Mouse (Mus musculus): ENCODE measurements around the gene Efnb1. TPM values are rescaled to one million over a fixed set of nuclear protein-coding genes. Genes with fewer than 3 reads are reported as not detected.

Efnb1 gene
- polyA plus RNA-seq, 1 experiment from 2014 or later, result 1.2 TPM

- no peaks in the 10 kb centered on the region for H3K79me2 ChIP-seq (ENCODE audit: inconsistent target)
- 81% methylated on average over 7 of the region's 11 CpGs for WGBS (ENCODE audit: missing documents)
- H3K36me3 ChIP-seq (ENCODE audit: inconsistent target), result no peaks in the 10 kb centered on the region
- H3K27ac ChIP-seq, result no peak overlapping the region
- no peak overlapping the region for H3K4me3 ChIP-seq (ENCODE audit: inconsistent target)
Measured at GRCm38 (mm10) chrX:99148061-99148905, 12.4 kb downstream of the Efnb1 start.

- Histone ChIP-seq H3K79me2 (ENCODE audit: inconsistent target) (no peaks in the 10 kb centered on the region), H3K4me3 (ENCODE audit: inconsistent target) (no peak overlapping the region), H3K36me3 (ENCODE audit: inconsistent target) (no peaks in the 10 kb centered on the region), H3K27ac (no peak overlapping the region)
- WGBS (ENCODE audit: missing documents), result 64% methylated on average over 6 of the region's 7 CpGs
Measured at GRCm38 (mm10) chrX:99149047-99149446, 13.1 kb downstream of the Efnb1 start.

DNA sequence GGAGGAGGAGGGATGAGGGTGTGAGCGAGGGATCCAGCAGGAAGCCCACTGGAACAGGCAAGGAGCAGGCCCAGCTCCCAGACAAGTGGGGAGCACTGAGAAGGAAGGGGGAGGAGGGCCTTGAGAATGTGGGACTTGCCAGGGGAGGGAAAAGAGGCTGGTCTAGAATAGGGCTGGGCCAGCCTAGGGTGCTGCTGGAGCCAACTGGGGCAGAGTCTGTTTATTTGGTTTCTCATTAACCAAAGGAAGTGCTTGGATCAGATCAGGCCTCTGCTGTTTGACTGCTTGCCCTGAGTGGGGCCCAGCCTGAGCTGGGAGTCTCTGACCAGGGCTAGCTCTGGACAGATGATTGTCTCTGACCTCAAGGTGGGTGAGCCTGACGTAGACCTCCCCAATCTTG, 14.0 kb downstream of the Efnb1 start:
- H3K79me2 ChIP-seq (ENCODE audit: inconsistent target), result no peaks in the 10 kb centered on the region
- 80% methylated on average over 2 of the region's 2 CpGs for whole genome bisulfite sequencing (ENCODE audit: missing documents)
- H3K36me3 ChIP-seq (ENCODE audit: inconsistent target), result no peaks in the 10 kb centered on the region
- no peak overlapping the region for H3K27ac ChIP-seq
- H3K4me3 ChIP-seq (ENCODE audit: inconsistent target), result no peak overlapping the region

DNA sequence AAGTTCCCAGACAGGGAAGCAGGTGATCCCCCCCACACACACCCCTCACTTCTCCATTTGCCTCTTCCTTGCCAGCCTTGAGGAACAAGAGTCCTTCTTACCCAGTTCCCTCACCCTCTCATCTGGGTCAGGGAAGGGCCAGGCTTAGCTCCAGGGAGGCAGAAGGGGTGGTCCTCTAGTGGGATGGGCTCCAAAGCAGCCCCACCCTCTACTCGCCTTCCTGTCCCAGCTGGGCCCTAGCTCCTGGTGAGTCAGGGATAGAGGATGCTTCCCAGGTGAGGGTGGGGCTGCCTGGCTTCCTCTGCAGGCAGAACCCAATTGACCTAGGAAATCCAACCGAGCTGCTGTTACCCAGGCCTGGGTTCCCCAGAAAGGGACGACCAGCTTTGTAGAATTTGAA, 14.8 kb downstream of the Efnb1 start:
- Histone ChIP-seq H3K36me3 (ENCODE audit: inconsistent target) (no peaks in the 10 kb centered on the region), H3K4me3 (ENCODE audit: inconsistent target) (no peak overlapping the region), H3K79me2 (ENCODE audit: inconsistent target) (no peaks in the 10 kb centered on the region), H3K27ac (no peak overlapping the region)
- 87% methylated on average over 3 of the region's 3 CpGs for WGBS (ENCODE audit: missing documents)

GRCm38 (mm10) chrX:99151434-99151833, 15.5 kb downstream of the Efnb1 start:
- 30% methylated on average over 4 of the region's 4 CpGs for WGBS (ENCODE audit: missing documents)
- H3K79me2 ChIP-seq (ENCODE audit: inconsistent target), result no peaks in the 10 kb centered on the region
- no peaks in the 10 kb centered on the region for H3K36me3 ChIP-seq (ENCODE audit: inconsistent target)
- H3K4me3 ChIP-seq (ENCODE audit: inconsistent target), result no peak overlapping the region
- H3K27ac ChIP-seq, result no peak overlapping the region

GRCm38 (mm10) chrX:99152141-99152540, 16.2 kb downstream of the Efnb1 start:
- H3K79me2 ChIP-seq (ENCODE audit: inconsistent target), result no peaks in the 10 kb centered on the region
- H3K36me3 ChIP-seq (ENCODE audit: inconsistent target), result no peaks in the 10 kb centered on the region
- no peak overlapping the region for H3K27ac ChIP-seq
- H3K4me3 ChIP-seq (ENCODE audit: inconsistent target), result no peak overlapping the region
- WGBS (ENCODE audit: missing documents), result 76% methylated on average over 3 of the region's 3 CpGs

- WGBS (ENCODE audit: missing documents), result 58% methylated on average over 7 of the region's 9 CpGs
- no peak overlapping the region for H3K27ac ChIP-seq
- H3K4me3 ChIP-seq (ENCODE audit: inconsistent target), result no peak overlapping the region
- no peaks in the 10 kb centered on the region for H3K79me2 ChIP-seq (ENCODE audit: inconsistent target)
- H3K36me3 ChIP-seq (ENCODE audit: inconsistent target), result no peaks in the 10 kb centered on the region
Measured at GRCm38 (mm10) chrX:99152566-99153265, 16.8 kb downstream of the Efnb1 start.

DNA sequence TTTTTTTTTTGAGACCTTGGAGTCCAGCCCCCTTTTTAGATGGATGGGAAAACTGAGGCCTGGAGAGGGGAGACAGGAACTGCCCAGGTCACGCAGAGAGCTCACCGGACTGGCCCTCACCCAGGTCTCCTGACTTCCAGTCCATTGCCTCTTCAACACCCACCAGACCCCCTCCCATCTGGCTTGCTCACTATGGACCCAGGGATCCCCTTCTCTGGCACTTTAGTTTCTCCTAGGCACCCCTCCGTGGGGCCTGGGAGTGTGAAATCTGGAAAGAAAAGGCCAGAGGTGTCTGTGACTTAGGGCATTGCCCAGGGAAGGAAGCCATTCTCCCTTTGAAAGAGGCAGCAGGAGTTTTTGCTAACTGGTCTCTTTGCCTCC, 17.3 kb downstream of the Efnb1 start:
- 89% methylated on average over 2 of the region's 3 CpGs for WGBS (ENCODE audit: missing documents)
- no peak overlapping the region for H3K27ac ChIP-seq
- H3K4me3 ChIP-seq (ENCODE audit: inconsistent target), result no peak overlapping the region
- H3K79me2 ChIP-seq (ENCODE audit: inconsistent target), result no peaks in the 10 kb centered on the region
- no peaks in the 10 kb centered on the region for H3K36me3 ChIP-seq (ENCODE audit: inconsistent target)

DNA sequence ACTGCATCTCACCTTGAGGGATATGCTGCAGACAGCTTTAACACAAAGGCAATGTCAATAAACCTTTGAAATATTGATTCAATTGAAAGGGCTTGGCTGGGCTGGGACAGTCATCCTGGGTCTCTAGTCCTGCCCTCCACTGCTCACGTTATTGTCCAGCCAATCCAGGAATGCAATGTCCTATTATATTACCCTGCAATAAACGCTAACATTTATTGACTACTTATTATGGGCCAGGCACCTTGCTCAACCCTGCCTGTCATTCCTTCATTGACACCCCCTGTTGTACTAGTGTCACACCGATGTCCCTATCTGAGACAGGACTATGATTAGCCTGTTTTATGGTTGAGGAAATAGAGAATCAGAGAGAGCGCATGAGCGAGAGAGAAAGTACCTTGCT, 18.4 kb downstream of the Efnb1 start:
- H3K79me2 ChIP-seq (ENCODE audit: inconsistent target), result no peaks in the 10 kb centered on the region
- H3K4me3 ChIP-seq (ENCODE audit: inconsistent target), result no peak overlapping the region
- no peak overlapping the region for H3K27ac ChIP-seq
- no peaks in the 10 kb centered on the region for H3K36me3 ChIP-seq (ENCODE audit: inconsistent target)
- 89% methylated on average over 5 of the region's 5 CpGs for WGBS (ENCODE audit: missing documents)

GRCm38 (mm10) chrX:99159020-99159419, 23.1 kb downstream of the Efnb1 start:
- Histone ChIP-seq H3K79me2 (ENCODE audit: inconsistent target) (no peaks in the 10 kb centered on the region), H3K4me3 (ENCODE audit: inconsistent target) (no peak overlapping the region), H3K36me3 (ENCODE audit: inconsistent target) (no peaks in the 10 kb centered on the region), H3K27ac (no peak overlapping the region)
- 78% methylated on average over 8 of the region's 8 CpGs for WGBS (ENCODE audit: missing documents)

DNA sequence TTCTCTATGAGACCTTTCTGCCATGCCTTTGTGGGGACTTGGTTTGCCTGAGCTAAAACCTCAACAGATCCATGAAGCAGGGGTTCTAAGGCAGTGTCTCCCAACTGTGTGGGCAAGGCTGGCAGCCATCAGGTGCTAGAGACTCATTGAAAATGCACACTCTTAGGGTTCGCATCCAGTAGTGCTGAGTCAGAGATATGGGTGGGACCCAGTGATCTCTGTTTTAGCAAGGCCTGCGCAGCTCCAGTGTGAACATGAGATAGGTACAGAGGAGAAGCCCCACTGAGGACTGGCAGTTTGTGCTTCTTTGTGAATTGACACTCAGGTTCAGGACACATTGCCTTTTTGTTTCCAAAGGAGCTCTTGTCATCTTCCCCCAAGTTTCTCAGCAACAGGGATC, 28.2 kb downstream of the Efnb1 start:
- 88% methylated on average over 2 of the region's 2 CpGs for WGBS (ENCODE audit: missing documents)
- Histone ChIP-seq H3K79me2 (ENCODE audit: inconsistent target) (no peaks in the 10 kb centered on the region), H3K27ac (no peak overlapping the region), H3K4me3 (ENCODE audit: inconsistent target) (no peak overlapping the region), H3K36me3 (ENCODE audit: inconsistent target) (no peaks in the 10 kb centered on the region)

- no peak overlapping the region for H3K4me3 ChIP-seq (ENCODE audit: inconsistent target)
- no peak overlapping the region for H3K27ac ChIP-seq
- H3K79me2 ChIP-seq (ENCODE audit: inconsistent target), result no peaks in the 10 kb centered on the region
- 71% methylated on average over 4 of the region's 4 CpGs for WGBS (ENCODE audit: missing documents)
- H3K36me3 ChIP-seq (ENCODE audit: inconsistent target), result no peaks in the 10 kb centered on the region
Measured at GRCm38 (mm10) chrX:99164855-99165368, 29.0 kb downstream of the Efnb1 start.

GRCm38 (mm10) chrX:99167014-99167413, 31.1 kb downstream of the Efnb1 start:
- WGBS (ENCODE audit: missing documents), result 89% methylated on average over 1 of the region's 1 CpGs
- Histone ChIP-seq H3K36me3 (ENCODE audit: inconsistent target) (no peaks in the 10 kb centered on the region), H3K27ac (no peak overlapping the region), H3K79me2 (ENCODE audit: inconsistent target) (no peaks in the 10 kb centered on the region), H3K4me3 (ENCODE audit: inconsistent target) (no peak overlapping the region)

DNA sequence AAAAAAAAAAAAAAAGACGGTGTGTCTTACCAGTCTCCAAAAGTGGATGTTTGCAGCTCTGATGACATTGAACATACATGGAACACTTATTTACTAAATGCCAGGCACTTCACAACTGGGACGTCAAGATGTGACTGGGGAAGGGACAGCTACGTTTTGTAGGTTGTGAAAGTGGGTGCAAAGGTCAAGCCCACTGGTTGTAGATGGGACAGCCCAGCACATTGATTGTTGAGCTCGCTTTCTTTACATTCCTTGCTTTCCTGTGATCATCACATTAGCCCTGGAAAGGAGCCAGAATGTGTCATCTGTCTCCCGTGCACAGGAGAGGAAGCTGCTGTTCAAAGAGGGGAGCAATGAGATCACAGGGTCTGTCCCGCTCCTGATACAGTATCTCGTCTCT, 31.6 kb downstream of the Efnb1 start:
- no peak overlapping the region for H3K4me3 ChIP-seq (ENCODE audit: inconsistent target)
- no peaks in the 10 kb centered on the region for H3K79me2 ChIP-seq (ENCODE audit: inconsistent target)
- WGBS (ENCODE audit: missing documents), result 69% methylated on average over 7 of the region's 7 CpGs
- no peak overlapping the region for H3K27ac ChIP-seq
- H3K36me3 ChIP-seq (ENCODE audit: inconsistent target), result no peaks in the 10 kb centered on the region

GRCm38 (mm10) chrX:99172301-99172700, 36.4 kb downstream of the Efnb1 start:
- H3K36me3 ChIP-seq (ENCODE audit: inconsistent target), result no peaks in the 10 kb centered on the region
- WGBS (ENCODE audit: missing documents), result 100% methylated on average over 3 of the region's 5 CpGs
- H3K27ac ChIP-seq, result no peak overlapping the region
- H3K4me3 ChIP-seq (ENCODE audit: inconsistent target), result no peak overlapping the region
- H3K79me2 ChIP-seq (ENCODE audit: inconsistent target), result no peaks in the 10 kb centered on the region

Measured in macrophage (primary cell).